Mouse (Mus musculus) MEL (cell line): ENCODE measurements around the gene Sptbn4. TPM values are rescaled to one million over a fixed set of nuclear protein-coding genes. Genes with fewer than 3 reads are reported as not detected.

ENCODE experiments used
- DNase-seq: peaks from one replicate; pipeline ENCODE4 v3.0.0; 2011; ENCODE audit warnings: low read depth, low spot score
- H3K27ac ChIP-seq: 2 replicates; pipeline ENCODE4 v1.5.1; 2012; ENCODE audit warnings: low read depth, mild to moderate bottlenecking, control low read depth, low read length, moderate library complexity; ENCODE audit not compliant: control insufficient read depth
- H3K27me3 ChIP-seq, 2 experiments: fragments of 150-350 bp in 1 of 2; sonication (generic) in 1 of 2; 2 replicates each; pipeline ENCODE4 v1.6.1; 2012; ENCODE audit warnings: low read length in 2 of 2, mild to moderate bottlenecking in 2 of 2, improper control_type of control experiment in 1 of 2, moderate library complexity in 1 of 2; ENCODE audit not compliant: insufficient read depth in 2 of 2, control insufficient read depth in 1 of 2
- H3K36me3 ChIP-seq, 2 experiments: 2 replicates each; pipeline ENCODE4 v1.6.1; 2012 to 2014; ENCODE audit warnings: low read length in 2 of 2, improper control_type of control experiment in 1 of 2, inconsistent platforms in 1 of 2, mild to moderate bottlenecking in 1 of 2; ENCODE audit not compliant: insufficient read depth in 2 of 2, control insufficient read depth in 1 of 2
- H3K4me1 ChIP-seq, 2 experiments: fragments of 150-350 bp in 1 of 2; sonication (generic) in 1 of 2; 2 replicates each; pipeline ENCODE4 v1.6.1; 2012; ENCODE audit warnings: low read length in 2 of 2, improper control_type of control experiment in 1 of 2, mild to moderate bottlenecking in 1 of 2; ENCODE audit not compliant: insufficient read depth in 2 of 2, control insufficient read depth in 1 of 2
- H3K4me3 ChIP-seq, 2 experiments: fragments of 150-350 bp in 1 of 2; sonication (generic) in 1 of 2; 2 replicates each; pipeline ENCODE4 v1.5.1; 2012; ENCODE audit warnings: low read depth in 2 of 2, low read length in 2 of 2, mild to moderate bottlenecking in 2 of 2, moderate library complexity in 2 of 2, control low read depth in 1 of 2, improper control_type of control experiment in 1 of 2; ENCODE audit not compliant: control insufficient read depth in 1 of 2, insufficient read depth in 1 of 2
- H3K79me2 ChIP-seq: 2 replicates; pipeline ENCODE4 v1.6.1; 2012; ENCODE audit warnings: mild to moderate bottlenecking, low read length, moderate library complexity; ENCODE audit not compliant: control insufficient read depth, poor library complexity, insufficient read depth
- H3K9ac ChIP-seq: 2 replicates; pipeline ENCODE4 v1.6.1; 2012; ENCODE audit warnings: low read depth, mild to moderate bottlenecking, control low read depth, low read length, moderate library complexity; ENCODE audit not compliant: control insufficient read depth, poor library complexity, severe bottlenecking
- H3K9me3 ChIP-seq: fragments of 150-350 bp; sonication (generic); replicated peaks from 2 replicates; pipeline ENCODE4 v1.6.1; 2012; ENCODE audit warnings: mild to moderate bottlenecking, low read length, improper control_type of control experiment, moderate library complexity; ENCODE audit not compliant: insufficient read depth
- CHD2 ChIP-seq: IDR thresholded peaks from 2 replicates; pipeline ENCODE4 v1.6.1; 2011; ENCODE audit warnings: low read length, improper control_type of control experiment
- CTCF ChIP-seq, 3 experiments: IDR thresholded peaks in 2 of 3; conservative IDR thresholded peaks in 1 of 3; 2 replicates each; pipeline ENCODE4 v1.5.1; 2011 to 2012; ENCODE audit warnings: low read length in 3 of 3, low read depth in 2 of 3, mild to moderate bottlenecking in 2 of 3, improper control_type of control experiment in 1 of 3, inconsistent platforms in 1 of 3, mixed read lengths in 1 of 3, moderate library complexity in 1 of 3; ENCODE audit not compliant: control insufficient read depth in 1 of 3, insufficient read depth in 1 of 3, poor library complexity in 1 of 3, severe bottlenecking in 1 of 3
- ELF1 ChIP-seq: IDR thresholded peaks from 2 replicates; pipeline ENCODE4 v1.6.1; 2014; ENCODE audit warnings: low read depth, mild to moderate bottlenecking, inconsistent platforms, low read length, improper control_type of control experiment, moderate library complexity
- GABPA ChIP-seq: IDR thresholded peaks from 2 replicates; pipeline ENCODE4 v1.6.1; 2012; ENCODE audit warnings: low read depth, mild to moderate bottlenecking, inconsistent platforms, low read length, improper control_type of control experiment, moderate library complexity
- HCFC1 ChIP-seq: IDR thresholded peaks from 2 replicates; pipeline ENCODE4 v1.6.1; 2012; ENCODE audit warnings: low read depth, mild to moderate bottlenecking, inconsistent platforms, low read length, improper control_type of control experiment, moderate library complexity
- JUND ChIP-seq: IDR thresholded peaks from 2 replicates; pipeline ENCODE4 v1.6.1; 2011; ENCODE audit warnings: low read depth, mild to moderate bottlenecking, improper control_type of control experiment, low read length
- KAT2A ChIP-seq: conservative IDR thresholded peaks from 2 replicates; pipeline ENCODE4 v1.6.1; 2012; ENCODE audit warnings: low read depth, low read length, improper control_type of control experiment, inconsistent platforms
- MAX ChIP-seq: IDR thresholded peaks from 2 replicates; pipeline ENCODE4 v1.6.1; 2011; ENCODE audit warnings: low read length, improper control_type of control experiment
- MAZ ChIP-seq: IDR thresholded peaks from 2 replicates; pipeline ENCODE4 v1.6.1; 2012; ENCODE audit warnings: low read depth, mild to moderate bottlenecking, inconsistent platforms, low read length, improper control_type of control experiment
- NELFE ChIP-seq: IDR thresholded peaks from 2 replicates; pipeline ENCODE4 v1.6.1; 2011; ENCODE audit warnings: low read depth, low read length, improper control_type of control experiment
- NRF1 ChIP-seq: IDR thresholded peaks from 2 replicates; pipeline ENCODE4 v1.6.1; 2014; ENCODE audit warnings: low read depth, mild to moderate bottlenecking, inconsistent platforms, low read length, improper control_type of control experiment, moderate library complexity; ENCODE audit not compliant: poor library complexity, insufficient read depth, severe bottlenecking
- POLR2A ChIP-seq, 2 experiments: IDR thresholded peaks; 2 replicates each; pipeline ENCODE4 v1.6.1; 2011 to 2012; ENCODE audit warnings: low read length in 2 of 2, mild to moderate bottlenecking in 2 of 2, control low read depth in 1 of 2, improper control_type of control experiment in 1 of 2, low read depth in 1 of 2, moderate library complexity in 1 of 2; ENCODE audit not compliant: control insufficient read depth in 1 of 2, insufficient read depth in 1 of 2, poor library complexity in 1 of 2
- RCOR1 ChIP-seq: IDR thresholded peaks from 2 replicates; pipeline ENCODE4 v1.6.1; 2012; ENCODE audit warnings: low read depth, mild to moderate bottlenecking, inconsistent platforms, low read length, improper control_type of control experiment
- SIN3A ChIP-seq: IDR thresholded peaks from 2 replicates; pipeline ENCODE4 v1.6.1; 2012; ENCODE audit warnings: low read length, improper control_type of control experiment, inconsistent platforms
- UBTF ChIP-seq: IDR thresholded peaks from 2 replicates; pipeline ENCODE4 v1.6.1; 2012; ENCODE audit warnings: low read depth, mild to moderate bottlenecking, inconsistent platforms, low read length, improper control_type of control experiment, moderate library complexity, borderline replicate concordance; ENCODE audit not compliant: insufficient read depth
- ZC3H11A ChIP-seq: IDR thresholded peaks from 2 replicates; pipeline ENCODE4 v1.6.1; 2012; ENCODE audit warnings: low read depth, mild to moderate bottlenecking, inconsistent platforms, low read length, improper control_type of control experiment
- ZKSCAN1 ChIP-seq: IDR thresholded peaks from 2 replicates; pipeline ENCODE4 v1.6.1; 2012; ENCODE audit warnings: low read depth, mild to moderate bottlenecking, inconsistent platforms, low read length, improper control_type of control experiment, moderate library complexity
- ZMIZ1 ChIP-seq: IDR thresholded peaks from 2 replicates; pipeline ENCODE4 v1.6.1; 2012; ENCODE audit warnings: low read depth, mild to moderate bottlenecking, inconsistent platforms, low read length, improper control_type of control experiment, moderate library complexity
- ZNF384 ChIP-seq: IDR thresholded peaks from 2 replicates; pipeline ENCODE4 v1.6.1; 2012; ENCODE audit warnings: low read depth, mild to moderate bottlenecking, inconsistent platforms, low read length, improper control_type of control experiment
- polyA plus RNA-seq, 2 experiments: library from polyadenylated mRNA; stranded (reverse) in 1 of 2; unstranded in 1 of 2; fragments of >175 nt in 1 of 2; fragments of >200 nt in 1 of 2; gene quantifications; 2 replicates each; pipeline versions ENCODE4 v1.2.1 to v1.2.4; 2012; ENCODE audit warnings: low replicate concordance in 2 of 2, low read depth in 1 of 2; ENCODE audit not compliant: insufficient read length in 2 of 2, insufficient read depth in 1 of 2, missing spikeins in 1 of 2
- total RNA-seq: library from RNA; depleted of rRNA; stranded (reverse); fragments of 300-350 nt; gene quantifications from 2 replicates; pipeline ENCODE4 v1.2.3, GENCODE M21; 2012

Gene Sptbn4
- total and polyA plus RNA-seq, 3 experiments: 0.19 to 0.68 TPM; not detected in 1

GRCm38 (mm10) chr7:27357595-27357978 is 89.9 kb downstream of the Sptbn4 start (continued):
- TF ChIP-seq HCFC1 (peak; percentile 62; the same call in 1 of the 2 replicates), JUND (no peak)

GRCm38 (mm10) chr7:27356861-27357594 is 90.5 kb downstream of the Sptbn4 start, which contains the start of gene Gm20479:
Gene Gm20479, minus strand, starts transcription at chr7:27357419.
- Histone ChIP-seq H3K79me2 (peaks cover 3% of the 10 kb centered on the region; the same call in 1 of the 2 replicates), H3K36me3 (peaks cover 0 to 18% of the 10 kb centered on the region in 2 experiments; a peak in 2 of 4 replicates), H3K4me1 (peaks cover 4 to 18% of the 10 kb centered on the region in 2 experiments), H3K27me3 (no peaks in the 10 kb centered on the region), H3K9me3 (no peaks in the 10 kb centered on the region), H3K4me3 (peak within 1 kb of the TSS; percentile 58 to 96), H3K27ac (peak within 1 kb of the TSS; percentile 85), H3K9ac (peak within 1 kb of the TSS; percentile 57)
- DNase-seq: peak; percentile 90
- TF ChIP-seq GABPA (no peak), SIN3A (peak; percentile 47; the same call in 1 of the 2 replicates), POLR2A (IDR thresholded peaks at IDR 0.05; ENCODE audit: control insufficient read depth in 1 of 2, insufficient read depth in 1 of 2, low read depth in 1 of 2, low read length in 2 of 2, poor library complexity in 1 of 2) (no peak; a peak in 1 of 4 replicates), MAZ (peak; percentile 54; the same call in 1 of the 2 replicates), ZMIZ1 (peak; percentile 31; the same call in 1 of the 2 replicates)

- peak overlapping the region; percentile 58 to 96 for H3K4me3 ChIP-seq
- TF ChIP-seq NELFE (no peak; the same call in 1 of the 2 replicates), NRF1 (no peak), UBTF (no peak), ELF1 (no peak), CTCF (IDR thresholded peaks at IDR 0.05 in 2 of 3, conservative IDR thresholded peaks at IDR 0.05 in 1 of 3; ENCODE audit: control insufficient read depth in 1 of 3, insufficient read depth in 1 of 3, low read depth in 2 of 3, low read length in 3 of 3, poor library complexity in 1 of 3, severe bottlenecking in 1 of 3) (no peak), CHD2 (no peak), ZNF384 (no peak), MAX (peak; percentile 10; the same call in 1 of the 2 replicates), ZC3H11A (no peak), RCOR1 (no peak), KAT2A (no peak), SIN3A (0 out of 2 replicates have a peak, but pooled peaks have one; percentile 13), ZKSCAN1 (no peak), POLR2A (IDR thresholded peaks at IDR 0.05; ENCODE audit: control insufficient read depth in 1 of 2, insufficient read depth in 1 of 2, low read depth in 1 of 2, low read length in 2 of 2, poor library complexity in 1 of 2) (0 out of 4 replicates have a peak, but pooled peaks of 1 of the 2 experiments have one; percentile 42)
- H3K27me3 ChIP-seq: no peaks in the 10 kb centered on the region
- peaks cover 4 to 17% of the 10 kb centered on the region in 2 experiments for H3K4me1 ChIP-seq
- peaks cover 3% of the 10 kb centered on the region; the same call in 1 of the 2 replicates for H3K79me2 ChIP-seq
- H3K9ac ChIP-seq: peak overlapping the region; percentile 57
- H3K9me3 ChIP-seq: no peaks in the 10 kb centered on the region
- H3K36me3 ChIP-seq: peaks cover 0 to 18% of the 10 kb centered on the region in 2 experiments; a peak in 2 of 4 replicates
- DNase-seq: no peak
- H3K27ac ChIP-seq: peak overlapping the region; percentile 85
Observed at GRCm38 (mm10) chr7:27356248-27356647, 91.2 kb downstream of the Sptbn4 start.
